24 mouse cellular contexts compared by ENCODE assay signal in the genomic region with DNA sequence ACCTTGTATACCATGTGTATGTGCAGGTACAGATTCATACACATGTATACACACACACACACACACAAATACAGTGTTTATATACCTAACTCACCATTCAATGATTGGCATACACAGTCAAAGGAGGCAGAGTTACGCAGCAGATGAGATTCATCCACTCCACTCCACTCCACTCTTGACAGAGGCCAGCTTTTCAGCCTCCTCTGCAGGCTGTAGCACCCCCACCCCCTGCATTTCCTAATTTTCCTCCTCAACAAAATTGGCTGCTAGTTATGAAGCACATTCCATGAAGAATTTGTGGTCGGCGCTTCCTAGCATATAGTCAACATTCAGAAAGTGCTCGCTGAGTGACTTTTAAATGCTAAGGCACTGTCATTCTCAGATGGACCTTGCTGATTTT.
A peak's percentile ranks its signal among the peaks of the same experiment; 100 is the strongest.
DNase-seq lines count a peak whose midpoint lies in the region; ATAC-seq lines count a peak whose summit lies in the region.
"Had no signal": no experiment of that assay in that cellular context is flagged by ENCODE, and none has a peak within 500 bp of the region (broad histone marks: within the 10 kb centered on the region; RNA-seq: fewer than 3 reads in every experiment).

No protein-coding gene starts in this region.

- DNase-seq in kidney, postnatal 10 days, result peak; percentile 28
- DNase-seq in kidney, adult 18-20 months, result no peak
- DNase-seq in lung, postnatal 25 days (ENCODE audit: low spot score), result no peak
- DNase-seq in midbrain, embryonic 11.5 days (ENCODE audit: low spot score, missing footprints), result peak; percentile 62
- DNase-seq: adrenal gland, adult 2 months; adrenal gland, postnatal 14 days; cerebellum, adult 11 months; cerebellum, adult 2 months; cerebellum, adult 9-11 months; cerebellum, postnatal 25 days; forebrain, postnatal 0 days; gastrocnemius, adult 2 months; gastrocnemius, postnatal 14 days; heart, adult 18-20 months; heart, postnatal 14 days; heart, postnatal 4 days had no signal

- no peaks in the 10 kb centered on the region for H3K27me3 ChIP-seq in lung, embryonic 16.5 days (ENCODE audit: control insufficient read depth, insufficient read depth, low read depth, low read length)
- no peaks in the 10 kb centered on the region for H3K27me3 ChIP-seq in midbrain, embryonic 11.5 days (ENCODE audit: control insufficient read depth, insufficient read depth, low read length)
- H3K27me3 ChIP-seq in midbrain, embryonic 15.5 days (replicated peaks), result no peaks in the 10 kb centered on the region
- H3K27me3 ChIP-seq: embryonic facial prominence, embryonic 12.5 days; embryonic facial prominence, embryonic 15.5 days; heart, embryonic 13.5 days had no signal

- no peaks in the 10 kb centered on the region for H3K36me3 ChIP-seq in lung, embryonic 16.5 days (ENCODE audit: control insufficient read depth, insufficient read depth, low read length)
- H3K36me3 ChIP-seq in midbrain, embryonic 11.5 days (ENCODE audit: control insufficient read depth, insufficient read depth, low read length), result no peaks in the 10 kb centered on the region
- H3K36me3 ChIP-seq in midbrain, embryonic 15.5 days (replicated peaks), result no peaks in the 10 kb centered on the region
- H3K36me3 ChIP-seq: embryonic facial prominence, embryonic 12.5 days; embryonic facial prominence, embryonic 15.5 days; heart, embryonic 13.5 days had no signal

- peaks cover 8% of the 10 kb centered on the region for H3K4me1 ChIP-seq in lung, embryonic 16.5 days (replicated peaks; ENCODE audit: control insufficient read depth, insufficient read depth, low read length)
- H3K4me1 ChIP-seq in midbrain, embryonic 11.5 days (ENCODE audit: control insufficient read depth, insufficient read depth, low read length), result no peaks in the 10 kb centered on the region
- peaks cover 8% of the 10 kb centered on the region; the same call in 1 of the 2 replicates for H3K4me1 ChIP-seq in midbrain, embryonic 15.5 days
- H3K4me1 ChIP-seq: embryonic facial prominence, embryonic 12.5 days had no signal

- no peak overlapping the region for H3K4me2 ChIP-seq in lung, embryonic 16.5 days (ENCODE audit: low read depth, low read length)
- no peak overlapping the region for H3K4me2 ChIP-seq in midbrain, embryonic 11.5 days
- no peak overlapping the region for H3K4me2 ChIP-seq in midbrain, embryonic 15.5 days
- H3K4me2 ChIP-seq: embryonic facial prominence, embryonic 12.5 days; embryonic facial prominence, embryonic 15.5 days; heart, embryonic 13.5 days; hindbrain, embryonic 14.5 days had no signal

- WGBS in lung, embryonic 16.5 days, result 57% methylated on average over 4 of the region's 4 CpGs
- 91% methylated on average over 4 of the region's 4 CpGs for WGBS in midbrain, embryonic 11.5 days
- WGBS in midbrain, embryonic 15.5 days, result 100% methylated on average over 4 of the region's 4 CpGs

- no peak overlapping the region for H3K27ac ChIP-seq in lung, embryonic 16.5 days (ENCODE audit: low read length)
- H3K27ac ChIP-seq in midbrain, embryonic 11.5 days (ENCODE audit: low read depth, low read length), result no peak overlapping the region
- no peak overlapping the region for H3K27ac ChIP-seq in midbrain, embryonic 15.5 days
- H3K27ac ChIP-seq: embryonic facial prominence, embryonic 12.5 days; embryonic facial prominence, embryonic 15.5 days; gastrocnemius, adult 2 months; heart, embryonic 13.5 days; hindbrain, embryonic 14.5 days had no signal

- no peak overlapping the region for H3K4me3 ChIP-seq in lung, embryonic 16.5 days (ENCODE audit: low read length)
- H3K4me3 ChIP-seq in midbrain, embryonic 11.5 days (ENCODE audit: low read depth, low read length), result no peak overlapping the region
- no peak overlapping the region for H3K4me3 ChIP-seq in midbrain, embryonic 15.5 days
- H3K4me3 ChIP-seq: embryonic facial prominence, embryonic 12.5 days; embryonic facial prominence, embryonic 15.5 days; gastrocnemius, adult 2 months; heart, embryonic 13.5 days had no signal

- no peak overlapping the region for H3K9ac ChIP-seq in lung, embryonic 16.5 days (ENCODE audit: low read length)
- H3K9ac ChIP-seq in midbrain, embryonic 11.5 days (ENCODE audit: low read length), result no peak overlapping the region
- H3K9ac ChIP-seq in midbrain, embryonic 15.5 days, result no peak overlapping the region
- H3K9ac ChIP-seq: embryonic facial prominence, embryonic 12.5 days; embryonic facial prominence, embryonic 15.5 days; forebrain, postnatal 0 days; heart, embryonic 13.5 days; hindbrain, embryonic 14.5 days had no signal

- ATAC-seq in lung, embryonic 16.5 days (ENCODE audit: low read depth), result peak; percentile 88
- no peak for ATAC-seq in midbrain, embryonic 11.5 days (ENCODE audit: low FRiP score)
- ATAC-seq in midbrain, embryonic 15.5 days (replicated peaks), result no peak
- ATAC-seq: CD4-positive, CD25-positive, alpha-beta regulatory T cell, adult 4 months; forebrain, embryonic 14.5 days; forebrain, postnatal 0 days had no signal

- no peaks in the 10 kb centered on the region; the same call in 1 of the 2 replicates for H3K9me3 ChIP-seq in lung, embryonic 16.5 days (ENCODE audit: control insufficient read depth, low read length)
- no peaks in the 10 kb centered on the region for H3K9me3 ChIP-seq in midbrain, embryonic 11.5 days (ENCODE audit: control insufficient read depth, low read length)
- no peaks in the 10 kb centered on the region for H3K9me3 ChIP-seq in midbrain, embryonic 15.5 days
- H3K9me3 ChIP-seq: embryonic facial prominence, embryonic 12.5 days; embryonic facial prominence, embryonic 15.5 days; heart, embryonic 13.5 days had no signal

Comparison
In these comparisons a context has a peak if more than half of its experiments do, and no peak if none do; other contexts are left out.
1. DNase-seq: peak in kidney, postnatal 10 days (single experiment) and midbrain, embryonic 11.5 days (single experiment); none in kidney, adult 18-20 months (single experiment) and lung, postnatal 25 days (single experiment).